Mouse (Mus musculus) right cerebral cortex, postnatal 14 days (tissue): ENCODE measurements around the gene Gm47791.
A peak's percentile ranks its signal among the peaks of the same experiment; 100 is the strongest.

Experiments
- DNase-seq: peaks from one replicate; pipeline ENCODE4 v3.0.0; 2022

Gm47791 gene

DNA sequence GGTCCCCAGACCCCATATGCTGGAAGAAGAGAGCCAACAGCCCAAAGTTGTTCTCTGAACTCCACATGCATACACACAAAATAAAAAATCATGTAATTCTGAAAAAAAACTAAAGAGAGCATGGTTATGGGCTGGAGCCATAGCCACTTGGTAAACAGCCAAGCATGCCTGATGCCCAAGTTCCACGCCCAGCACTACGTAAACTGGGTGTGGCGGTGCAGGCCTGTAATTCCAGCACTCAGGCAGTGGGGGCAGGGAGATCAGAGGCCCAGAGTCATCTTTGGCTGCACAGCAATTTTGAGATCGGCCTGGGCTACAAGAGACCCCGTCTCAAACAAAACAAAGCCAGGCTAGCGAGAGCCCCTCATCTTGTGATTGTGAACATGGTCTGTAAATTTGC lies 14.5 kb upstream of the Gm47791 start:
- no peak for DNase-seq

DNA sequence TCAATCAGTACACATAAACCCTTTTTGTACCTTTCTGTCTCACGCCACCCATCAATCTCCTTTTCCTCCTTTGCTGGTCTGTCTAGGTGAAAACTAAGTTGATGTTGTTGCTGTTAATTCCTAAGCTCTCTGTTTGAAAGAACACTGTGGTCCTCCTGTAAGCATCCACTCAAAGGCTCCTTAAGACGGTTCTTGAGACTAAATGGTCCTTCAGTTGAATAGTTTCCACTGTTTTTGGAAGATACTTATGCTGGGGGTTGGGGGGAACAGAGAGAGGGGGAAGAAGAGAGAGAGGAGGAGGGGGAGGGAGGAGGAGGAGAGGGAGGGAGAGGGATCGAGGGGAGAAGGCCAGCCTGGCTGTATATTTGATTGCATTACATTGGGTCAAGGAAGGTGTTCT lies 12.5 kb upstream of the Gm47791 start:
- no peak for DNase-seq

DNA sequence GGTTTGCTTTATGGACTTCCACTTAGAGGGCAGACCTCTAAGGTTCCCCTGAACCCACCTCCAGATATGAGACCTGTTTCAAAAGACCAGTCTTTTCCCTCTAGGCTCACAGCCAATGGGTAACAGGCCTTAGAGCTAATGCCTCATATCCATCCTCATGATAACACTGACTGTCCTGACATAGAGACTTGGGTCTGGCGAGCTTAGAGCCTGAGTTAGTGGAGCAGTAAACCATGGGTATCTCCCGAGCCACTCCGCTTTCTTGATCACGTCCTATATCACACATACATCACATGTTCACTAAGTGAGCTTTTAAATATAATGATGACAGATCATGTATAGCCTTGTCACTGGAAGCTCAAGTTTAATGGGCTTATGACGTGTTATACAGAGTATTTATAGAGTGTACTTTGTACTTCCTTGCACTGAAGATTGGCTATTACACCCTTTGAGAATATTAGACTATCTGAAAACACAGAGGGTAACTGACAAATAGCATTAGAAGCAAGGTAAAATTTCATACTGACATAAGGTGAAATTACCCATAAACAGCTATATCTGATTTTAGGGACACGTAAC lies 8.4 kb upstream of the Gm47791 start:
- DNase-seq: no peak

DNA sequence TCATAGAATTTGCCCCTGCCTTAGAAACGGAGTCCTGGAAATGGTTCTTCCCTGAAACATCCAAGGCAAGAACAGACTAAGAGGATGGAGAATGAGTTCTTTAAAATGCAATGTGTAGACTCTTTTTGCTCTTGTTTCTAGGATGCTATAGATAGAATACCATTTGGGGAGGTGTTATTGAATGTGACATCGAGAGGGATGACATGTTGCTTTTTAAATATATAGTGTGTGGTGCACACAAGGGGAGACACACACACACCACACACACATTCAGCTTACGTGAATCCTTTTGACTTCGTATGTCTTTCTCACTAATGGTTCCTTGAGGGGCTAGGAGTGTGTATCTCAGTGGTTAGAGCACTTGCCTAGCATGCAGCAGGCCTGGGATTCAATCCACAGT lies 4.2 kb upstream of the Gm47791 start:
- no peak for DNase-seq

DNA sequence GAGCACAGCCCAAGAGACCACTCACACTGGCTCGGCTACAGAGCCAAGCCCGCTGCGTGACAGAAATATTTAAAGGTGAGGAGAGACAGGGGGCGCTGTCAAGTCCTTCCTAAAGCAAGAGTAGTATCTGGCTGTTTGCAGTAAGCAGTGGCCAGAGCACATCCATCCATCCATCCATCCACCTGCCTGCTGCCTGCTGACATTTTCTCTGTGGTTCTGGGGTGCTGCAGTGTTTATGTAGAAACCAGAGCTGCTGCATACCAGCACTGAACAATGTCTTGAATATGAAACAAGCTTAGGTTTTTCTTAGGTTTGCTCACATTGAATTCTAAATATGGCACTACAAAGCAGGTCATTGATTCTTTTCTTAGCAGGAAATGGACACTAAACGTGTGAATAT lies 2.2 kb upstream of the Gm47791 start:
- no peak for DNase-seq

DNA sequence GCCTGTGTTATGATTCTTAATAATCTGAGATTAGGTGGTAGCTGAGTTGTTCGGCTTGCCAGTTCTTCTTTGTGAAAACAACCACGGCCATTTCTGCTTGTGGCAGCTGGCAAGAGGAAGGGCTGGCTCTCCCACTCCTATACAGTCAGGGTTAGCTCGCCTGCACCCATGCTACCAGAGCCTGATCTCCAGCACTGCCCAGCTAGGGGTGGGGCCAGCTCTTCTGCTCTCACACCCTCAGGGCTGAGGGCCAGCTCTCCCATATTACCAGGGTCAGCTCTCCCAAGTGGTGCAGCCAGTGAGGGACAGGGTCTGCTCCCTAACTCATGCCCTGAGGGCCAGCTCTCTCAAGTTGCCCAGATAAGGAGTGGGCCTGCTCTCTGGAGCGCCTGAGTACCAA lies 1.4 kb upstream of the Gm47791 start:
- DNase-seq: no peak

DNA sequence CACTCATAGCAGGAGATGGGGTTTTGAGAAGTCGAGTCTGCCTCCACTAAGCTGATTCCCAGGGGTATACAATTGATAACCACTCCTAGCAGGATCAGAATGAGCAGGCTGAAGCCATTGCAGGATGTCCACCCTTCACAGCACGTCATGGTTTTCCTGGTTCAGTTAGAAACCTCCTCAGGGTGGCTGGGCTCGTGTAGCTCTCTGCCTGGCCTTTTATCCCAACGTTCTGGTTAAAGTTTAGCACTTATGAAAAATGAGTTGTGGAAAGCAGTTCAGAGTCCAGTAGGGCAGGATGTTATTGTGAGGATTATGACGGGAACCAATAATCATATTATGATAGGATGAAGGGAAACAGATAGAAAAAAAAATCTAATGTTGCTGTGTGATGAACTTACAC lies 2.8 kb downstream of the Gm47791 start, which contains the start of gene Tm4sf20:
TSS of gene Tm4sf20 (minus strand) at position 193 of the 400 bp plus-strand sequence.
- DNase-seq: no peak

DNA sequence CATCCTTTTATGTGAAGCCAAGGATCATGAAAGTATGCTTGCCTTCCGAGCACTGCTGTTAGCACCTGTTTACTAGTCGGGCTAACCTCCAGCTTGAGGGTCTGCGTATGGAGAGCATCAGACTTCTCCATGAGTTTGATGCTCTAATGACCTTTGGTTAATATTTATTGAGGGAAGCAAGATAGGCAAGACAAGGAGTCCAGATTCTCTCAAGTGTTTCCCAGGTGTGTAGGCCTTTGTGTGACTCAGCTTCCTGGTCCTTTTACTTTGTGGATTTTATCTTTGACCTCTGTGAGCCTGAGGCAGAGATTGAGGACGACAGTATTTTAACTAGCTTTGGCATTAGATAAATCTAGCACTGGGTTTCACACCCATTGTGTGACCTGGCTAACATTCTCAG lies 4.4 kb downstream of the Gm47791 start:
- no peak for DNase-seq

DNA sequence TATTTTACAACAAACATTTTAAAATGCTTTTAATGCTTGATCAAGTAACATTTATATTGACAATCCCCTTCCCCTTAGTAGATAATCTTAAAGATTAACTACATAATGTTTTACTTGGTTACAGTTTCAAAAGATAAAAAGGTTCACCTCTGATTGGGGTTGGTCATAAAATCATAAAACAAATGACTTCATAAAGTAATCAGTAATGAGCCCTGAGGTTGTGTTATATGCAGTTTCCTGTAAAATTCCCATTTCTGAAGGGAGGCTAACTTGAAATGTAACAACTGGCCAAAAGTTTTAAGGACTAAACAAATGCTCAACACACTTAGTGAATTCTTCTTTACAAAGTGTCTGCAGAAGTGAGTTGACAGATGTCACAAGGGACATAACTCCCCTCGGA lies 4.8 kb downstream of the Gm47791 start:
- no peak for DNase-seq

DNA sequence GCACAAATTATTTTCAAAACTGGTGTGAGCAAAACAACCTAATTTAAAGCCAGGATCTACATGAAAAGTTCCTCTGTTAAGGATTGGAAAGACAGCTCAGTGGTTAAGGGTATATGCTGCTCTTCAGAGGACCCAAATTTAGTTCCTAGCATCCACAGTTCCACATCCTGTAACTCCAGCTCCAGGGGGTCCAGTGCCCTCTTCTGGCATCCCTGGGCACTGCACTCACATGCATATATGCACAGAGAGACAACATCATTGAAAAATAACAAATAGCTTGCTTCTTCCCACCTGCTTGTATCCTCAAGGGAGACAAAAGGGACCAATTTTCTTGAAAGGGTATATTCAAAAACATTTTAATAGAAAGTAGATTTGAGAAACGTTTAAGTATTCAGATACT lies 8.8 kb downstream of the Gm47791 start:
- no peak for DNase-seq

DNA sequence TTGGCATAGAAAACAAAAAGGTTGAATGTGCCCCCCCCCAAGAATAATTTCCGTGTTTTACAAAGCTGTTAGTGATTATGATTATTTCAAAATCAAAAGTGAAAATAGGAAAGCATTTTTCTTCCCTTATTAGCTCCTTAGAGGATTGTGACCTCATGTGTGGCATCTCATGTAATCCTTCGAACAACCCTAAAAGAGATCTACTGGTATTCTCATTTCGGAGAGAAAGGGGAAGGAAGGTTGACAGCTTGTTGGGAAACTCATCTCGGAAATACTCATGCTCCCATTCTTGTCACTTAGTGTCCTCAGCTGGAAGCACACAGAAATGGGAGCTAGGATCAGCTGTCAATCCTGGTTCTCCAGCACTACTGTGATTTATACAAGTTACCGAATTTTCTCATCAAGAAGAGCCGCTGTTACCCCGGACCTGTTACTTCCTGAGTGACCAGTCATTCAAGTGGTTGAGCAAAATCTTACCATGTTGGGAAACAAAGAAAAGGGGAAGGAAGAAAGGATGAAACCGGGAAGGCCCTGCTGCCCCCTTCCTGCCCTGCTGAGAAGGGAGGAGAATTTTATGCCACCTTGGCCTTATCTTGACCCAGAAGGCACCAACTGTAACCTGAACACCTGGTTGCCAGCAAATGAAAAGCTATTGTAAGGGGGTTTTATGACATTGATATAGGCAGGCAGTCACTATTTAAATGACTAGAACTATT lies 9.4 kb downstream of the Gm47791 start:
- DNase-seq: no peak

DNA sequence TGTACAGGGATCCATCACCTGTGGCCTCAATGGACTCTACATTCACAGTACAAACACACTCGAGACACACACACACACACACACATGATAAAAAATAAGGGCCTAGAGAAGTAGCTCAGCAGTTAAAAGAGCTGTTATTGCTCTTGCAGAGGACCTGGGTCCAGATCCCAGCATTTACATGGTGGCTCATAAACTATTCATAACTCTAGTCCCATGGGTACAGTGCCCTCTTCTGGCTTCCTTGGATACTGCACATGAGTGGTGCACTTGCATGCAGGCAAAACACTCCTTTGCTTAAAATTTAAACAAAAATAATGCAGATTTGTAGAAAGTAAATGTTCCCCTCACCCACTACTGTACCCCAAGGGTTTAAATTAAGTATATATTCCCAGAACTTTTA lies 11.5 kb downstream of the Gm47791 start:
- no peak for DNase-seq

DNA sequence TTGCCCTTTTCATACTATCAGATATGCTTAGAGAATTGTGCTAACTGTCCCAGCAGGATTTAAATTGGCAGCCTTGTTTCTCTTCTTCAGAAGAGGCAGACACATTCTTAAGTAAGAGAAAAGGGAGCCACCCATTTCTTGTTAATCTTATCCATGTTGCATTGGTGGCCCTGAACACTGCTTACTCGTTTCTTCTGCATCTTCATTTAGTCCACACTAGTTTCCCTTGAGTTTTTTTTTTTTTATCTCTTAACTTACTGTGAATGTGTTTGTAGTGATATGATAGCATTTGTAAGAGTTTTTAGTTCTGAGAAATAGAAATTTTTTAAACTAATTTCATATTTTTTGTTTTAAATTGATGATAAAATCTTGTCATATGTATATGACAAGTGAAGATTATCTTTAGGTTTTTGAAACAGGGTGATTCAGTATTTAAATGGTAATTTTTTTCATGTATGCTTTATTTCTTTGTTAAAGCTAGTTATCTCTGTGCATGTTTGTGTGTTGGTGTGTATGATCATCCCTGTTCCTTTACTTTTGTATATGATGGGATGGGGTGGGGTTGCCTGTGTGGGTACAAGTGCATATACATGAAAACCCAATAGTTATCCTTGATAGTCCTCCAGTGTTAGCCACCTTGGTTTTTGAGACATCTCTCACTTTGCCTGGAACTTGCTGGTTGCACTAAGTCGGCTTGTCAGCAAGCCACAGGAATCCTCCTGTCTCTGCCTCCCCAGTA lies 23.2 kb downstream of the Gm47791 start:
- DNase-seq: no peak

DNA sequence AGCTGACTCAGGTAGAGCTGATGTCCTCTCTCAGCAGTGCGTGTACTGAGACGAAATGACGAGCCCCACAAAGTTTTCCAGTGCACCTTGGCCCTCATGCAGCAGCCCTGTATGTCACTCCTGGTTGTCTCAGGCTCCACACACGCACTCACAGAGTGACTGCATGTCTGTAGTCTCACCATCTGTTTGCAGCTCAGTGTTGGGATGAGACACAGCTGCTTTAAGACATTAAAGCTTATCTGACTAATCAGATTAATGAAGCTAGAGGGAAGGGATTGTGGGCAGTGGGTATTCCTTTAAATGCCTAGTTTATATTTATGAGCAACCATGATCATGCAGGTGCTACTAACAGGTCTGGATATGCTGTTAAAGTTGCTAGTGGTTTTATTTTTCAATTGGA lies 24.6 kb downstream of the Gm47791 start:
- DNase-seq: no peak

DNA sequence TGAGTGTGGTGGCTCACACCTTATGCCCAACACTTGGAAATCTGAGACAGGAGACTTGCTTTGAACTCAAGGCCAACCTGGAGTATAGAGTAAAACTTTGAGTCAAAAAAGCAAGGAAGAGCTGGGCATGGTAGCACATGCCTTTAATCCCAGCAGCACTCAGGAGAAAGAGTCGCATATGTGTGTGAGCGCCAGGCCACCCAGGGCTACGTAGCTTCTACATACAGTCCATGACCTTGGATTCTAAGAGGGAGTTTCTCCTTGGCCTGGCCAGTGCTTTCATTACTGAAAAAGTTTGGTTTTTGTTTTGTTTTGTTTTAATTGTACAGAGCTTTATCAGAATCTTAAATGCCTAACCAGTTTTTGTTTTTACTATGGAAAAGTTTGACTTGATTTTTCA lies 27.1 kb downstream of the Gm47791 start:
- no peak for DNase-seq

DNA sequence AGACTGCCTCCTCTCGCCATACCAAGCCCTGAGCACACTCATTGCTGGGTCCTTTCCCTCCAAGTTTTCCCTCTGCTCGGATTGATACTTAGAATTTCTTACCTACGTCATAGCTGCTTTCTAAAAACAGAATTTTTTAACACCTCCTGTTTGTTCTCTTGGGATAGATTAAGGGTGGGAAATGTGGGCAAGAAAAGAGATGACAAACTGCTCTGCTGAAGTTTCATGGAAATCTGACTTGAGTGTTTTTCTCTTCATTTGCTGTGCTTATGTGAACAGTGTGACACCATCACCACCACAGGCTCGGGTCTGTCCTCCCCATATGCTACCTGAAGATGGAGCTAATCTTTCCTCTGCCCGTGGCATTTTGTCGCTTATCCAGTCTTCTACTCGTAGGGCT lies 29.5 kb downstream of the Gm47791 start:
- no peak for DNase-seq

DNA sequence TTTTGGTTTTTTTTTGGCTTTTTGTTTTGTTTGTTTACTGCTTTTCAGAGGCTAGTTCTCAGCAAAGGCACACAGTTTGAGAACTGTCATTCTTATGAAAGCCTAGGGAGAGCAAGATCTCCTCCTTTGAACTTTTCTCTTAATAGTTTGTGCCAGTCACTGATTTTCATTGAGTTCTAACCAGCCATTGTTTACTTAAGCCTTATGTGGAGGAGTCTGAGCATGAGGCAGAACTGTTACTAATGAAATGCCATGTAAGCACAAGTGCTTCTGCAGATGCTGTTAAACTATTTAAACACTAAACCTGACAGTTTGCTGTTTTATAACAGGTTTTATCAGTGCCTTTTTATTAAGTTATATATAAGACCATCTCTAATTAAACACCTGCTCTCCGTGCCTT lies 33.0 kb downstream of the Gm47791 start:
- no peak for DNase-seq

DNA sequence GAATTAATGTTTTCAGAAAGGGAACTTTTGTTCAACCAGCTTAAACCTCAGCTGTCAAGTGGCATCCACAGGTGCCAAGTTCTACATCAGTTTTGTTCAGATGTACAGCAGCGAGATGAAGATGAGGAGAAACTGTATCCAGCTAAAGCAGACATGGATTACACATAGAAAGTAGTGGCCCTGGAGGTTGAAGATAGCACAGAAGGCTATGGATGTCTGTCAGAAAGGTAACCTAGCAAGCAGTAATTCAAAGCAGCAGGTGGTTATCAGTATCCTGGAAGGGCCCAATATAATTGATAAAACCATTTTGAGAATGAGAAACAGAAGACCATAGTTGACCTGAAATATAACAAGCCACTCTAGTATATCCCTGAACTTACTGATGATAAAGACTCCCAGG lies 37.7 kb downstream of the Gm47791 start:
- DNase-seq: no peak

DNA sequence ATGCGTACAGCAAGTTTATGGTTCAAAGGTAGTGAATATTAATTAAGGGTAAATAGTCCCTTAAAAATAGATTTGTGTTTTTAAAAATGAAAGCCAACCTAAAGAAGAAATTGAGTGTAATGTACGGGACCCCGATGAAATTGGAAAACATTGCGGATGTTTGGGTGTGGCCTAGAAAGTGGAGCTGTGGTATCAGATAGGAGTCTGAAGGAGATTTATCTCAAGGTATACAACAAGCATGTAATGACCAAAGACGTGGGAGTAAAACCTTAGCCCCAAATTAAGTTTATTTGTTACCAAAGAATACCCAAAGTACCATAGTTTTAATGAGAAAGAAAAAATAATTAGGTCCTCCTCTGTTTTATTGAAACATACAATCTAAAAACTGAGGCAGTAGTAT lies 44.6 kb downstream of the Gm47791 start:
- DNase-seq: no peak

DNA sequence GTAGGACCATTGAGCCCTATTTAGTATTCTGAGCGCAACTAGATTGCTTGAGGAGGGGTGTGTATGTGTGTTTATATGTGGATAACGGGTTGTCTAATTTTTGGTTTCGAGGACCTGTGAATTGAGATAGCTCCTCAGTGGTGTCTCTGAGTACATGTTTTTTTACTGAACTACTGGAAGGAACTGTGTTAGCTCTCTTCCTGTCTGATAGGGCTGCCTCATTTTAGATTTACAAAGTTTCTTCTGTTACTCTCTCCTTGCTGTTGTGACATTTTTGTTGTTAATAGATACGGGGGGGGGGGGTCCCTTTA lies 45.2 kb downstream of the Gm47791 start:
- no peak for DNase-seq

DNA sequence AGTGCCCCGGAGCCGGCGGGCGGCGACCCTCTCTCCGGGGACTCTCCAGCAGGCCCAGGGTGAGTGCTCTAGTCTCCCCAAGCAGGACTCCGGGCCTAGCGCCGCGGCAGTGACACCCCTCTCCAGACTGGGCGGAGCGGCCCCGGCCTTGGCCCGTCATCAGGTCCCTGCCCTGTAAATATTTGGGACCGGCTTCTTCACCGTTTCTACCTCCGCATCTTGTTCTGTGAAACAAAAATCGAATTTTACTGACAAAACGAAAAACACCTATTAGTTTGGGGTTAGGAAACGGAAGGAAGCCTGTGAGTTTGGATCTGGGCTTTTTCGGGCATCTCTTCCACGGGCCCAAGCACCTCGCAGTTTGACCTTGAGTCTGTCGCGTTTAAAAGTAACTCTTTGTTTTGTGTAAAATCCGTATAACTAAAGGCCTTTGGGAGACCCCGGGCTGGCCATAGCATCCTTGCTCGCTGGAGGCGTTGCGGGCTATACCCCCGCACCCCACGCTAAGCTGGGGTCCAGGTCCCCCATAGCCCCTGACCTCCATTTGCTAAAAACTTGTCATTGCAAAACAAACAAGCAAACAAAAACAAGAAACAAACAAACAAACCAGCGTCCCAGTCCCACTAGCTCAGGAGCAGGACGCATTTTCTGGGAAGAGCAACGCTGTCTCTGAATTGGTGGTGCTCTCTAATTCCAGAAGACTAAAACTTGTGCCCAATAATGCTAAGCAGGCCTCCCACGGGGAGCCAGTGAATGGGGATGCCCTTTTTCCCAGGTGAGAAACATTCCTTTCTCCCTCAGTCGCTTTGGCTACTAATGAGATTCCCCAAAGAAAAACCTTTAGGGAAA lies 45.8 kb downstream of the Gm47791 start:
- peak; percentile 9 for DNase-seq

DNA sequence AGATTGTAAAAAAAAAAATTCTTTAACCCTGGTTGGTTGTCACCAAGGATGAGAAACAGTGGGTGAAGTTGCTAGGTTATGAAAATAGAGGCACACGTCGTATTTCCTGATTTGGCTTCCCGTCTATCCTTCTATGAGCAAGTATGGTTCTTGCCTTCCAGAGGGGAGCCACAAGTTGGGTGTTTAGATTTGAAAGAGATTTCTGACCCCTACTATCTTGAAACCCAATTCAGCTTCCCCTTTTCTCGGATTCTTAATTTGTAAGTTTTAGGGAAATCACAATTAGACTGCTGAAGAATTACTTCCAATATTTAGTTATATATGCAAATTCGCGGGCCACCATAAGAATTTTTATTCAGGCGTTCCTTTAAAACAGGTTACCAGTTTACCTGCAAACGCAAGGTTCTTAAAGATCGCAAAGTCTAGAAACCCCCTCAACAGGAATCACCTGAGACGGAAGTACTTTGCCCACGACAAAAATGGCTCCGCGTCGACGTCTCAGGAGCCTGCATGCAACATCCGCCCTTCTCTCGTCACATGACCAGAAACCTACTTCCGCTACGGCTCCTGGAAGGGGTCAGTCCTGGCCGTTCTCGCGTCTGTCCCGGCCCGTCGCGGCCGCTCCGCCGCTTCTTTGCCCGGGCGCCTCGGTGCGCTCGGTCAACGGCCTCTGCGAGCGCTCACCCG lies 46.6 kb downstream of the Gm47791 start, which contains the start of gene Mff:
TSS of gene Mff (plus strand) at position 552 of the 687 bp plus-strand sequence.
- peak; percentile 91 for DNase-seq
